Mouse (Mus musculus): Measurements from ENCODE around the gene Ubox5.

DNA sequence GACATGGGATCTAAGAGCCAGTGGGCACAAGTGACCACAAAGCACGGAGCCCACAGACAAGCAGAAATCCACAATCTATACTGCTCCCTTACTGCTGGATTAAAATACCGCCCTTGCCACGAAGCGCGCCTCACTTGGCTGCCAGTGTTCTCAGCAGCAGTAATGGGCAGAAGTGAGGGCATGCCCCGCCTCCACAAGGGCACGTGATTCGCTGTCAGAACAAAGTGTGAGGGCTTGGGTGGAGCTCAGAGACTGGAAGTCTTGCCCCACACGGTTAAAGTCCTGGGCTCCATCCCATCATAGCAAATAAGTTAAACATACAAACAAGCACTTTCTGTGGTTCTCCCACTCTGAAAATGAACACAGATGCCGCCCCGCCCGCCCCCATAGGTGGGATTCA lies 52.2 kb downstream of the Ubox5 start:
- no peak for TF ChIP-seq CTCF (IDR thresholded peaks at IDR 0.05; ENCODE audit: low read depth, low read length)
- no peak for TF ChIP-seq POLR2A (IDR thresholded peaks at IDR 0.05; ENCODE audit: insufficient read depth, low read length)

Measured in ES-Bruce4 (cell line).